Mouse (Mus musculus) right cerebral cortex, postnatal 14 days (tissue): ENCODE measurements at regions not wholly inside any gene's neighbourhood (a gene's known extent, or its start where the extent isn't known, plus 50 kb on each side); places are given as distances from the start of the nearest gene placed in this dataset.

Source experiments
- DNase-seq: peaks from one replicate; pipeline ENCODE4 v3.0.0; 2022

DNA sequence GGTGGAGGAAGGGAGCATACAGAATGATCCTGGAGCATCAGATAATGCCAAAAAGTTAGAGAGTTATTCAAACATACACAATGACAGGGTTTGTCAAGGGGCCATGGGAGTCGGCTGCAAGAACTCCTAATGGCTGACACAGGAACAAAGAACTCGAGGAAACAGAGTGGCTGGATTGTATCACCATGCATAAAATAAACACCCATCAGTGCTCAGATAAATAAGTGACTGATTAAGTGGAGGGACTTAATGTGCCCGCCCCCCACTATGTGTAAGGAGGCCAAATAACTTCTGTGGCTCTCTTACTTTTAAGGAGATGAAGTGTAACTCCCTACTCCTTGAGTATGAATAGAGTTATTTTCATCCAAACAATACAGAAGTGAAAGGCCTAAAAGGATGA is 220.1 kb upstream of the 9630041A04Rik start:
- no peak for DNase-seq

DNA sequence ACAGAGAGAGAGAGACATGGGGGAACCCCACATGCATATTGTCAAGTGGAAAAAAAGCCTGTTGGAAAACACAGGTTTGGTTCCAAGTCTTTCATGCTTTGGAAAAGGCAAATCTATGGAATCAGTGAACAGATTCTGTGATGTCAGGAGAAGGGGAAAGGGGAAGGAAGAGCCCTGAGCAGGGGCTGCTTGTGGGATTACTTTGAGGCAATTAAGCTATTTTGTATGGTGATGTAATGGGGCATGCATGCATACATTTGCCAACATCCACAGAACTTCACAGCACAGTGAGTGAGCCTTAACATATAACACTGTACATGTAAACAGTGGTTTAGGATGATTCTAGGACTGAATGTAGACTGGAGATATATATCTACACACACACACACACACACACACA is 221.0 kb upstream of the 9630041A04Rik start:
- no peak for DNase-seq

GRCm38 (mm10) chr9:101616261-101616660 is 245.4 kb upstream of the 9630041A04Rik start:
- no peak for DNase-seq

GRCm38 (mm10) chr9:101615176-101615575 is 246.5 kb upstream of the 9630041A04Rik start:
- DNase-seq: no peak

DNA sequence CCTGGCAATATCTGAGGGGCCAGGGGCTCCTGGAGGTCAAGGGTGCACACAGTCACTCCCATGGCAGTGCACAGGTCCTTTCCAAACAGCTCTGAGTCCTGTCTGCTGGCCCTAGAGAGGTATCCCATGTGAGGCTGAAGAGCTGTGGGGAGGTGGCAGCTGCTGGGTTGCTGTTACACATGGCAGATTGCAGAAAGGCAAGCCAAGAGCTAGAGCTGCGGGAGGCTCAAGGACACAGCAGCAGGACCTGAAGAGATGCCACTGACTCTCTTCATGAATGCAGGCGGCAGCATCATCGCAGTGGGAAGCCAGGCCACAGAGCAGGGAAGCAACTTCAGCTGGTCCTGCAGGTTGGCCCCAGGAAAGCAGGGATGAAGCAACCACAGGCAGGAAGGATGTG is 247.7 kb upstream of the 9630041A04Rik start:
- no peak for DNase-seq

GRCm38 (mm10) chr9:101613471-101613870 is 248.2 kb upstream of the 9630041A04Rik start:
- no peak for DNase-seq

DNA sequence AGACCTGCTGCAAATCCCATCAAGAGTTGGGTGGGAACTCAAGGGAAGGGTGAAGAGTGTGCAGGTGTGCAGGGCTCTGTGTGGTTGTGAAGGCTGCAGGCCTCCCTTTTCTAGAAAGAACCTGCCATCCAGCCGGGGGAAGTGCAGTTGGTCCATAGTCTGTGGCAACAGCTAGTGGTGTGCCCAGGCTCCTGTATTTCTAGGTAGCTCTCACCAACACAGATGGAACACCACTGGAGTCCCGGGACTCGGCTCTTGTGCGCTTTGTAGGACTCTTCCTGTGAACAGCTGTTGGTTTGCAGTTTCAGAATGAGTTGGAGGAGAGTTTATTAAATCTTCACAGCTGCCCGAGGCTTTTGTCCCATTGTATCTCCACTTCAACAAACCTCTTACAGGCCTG is 248.7 kb upstream of the 9630041A04Rik start:
- DNase-seq: no peak

DNA sequence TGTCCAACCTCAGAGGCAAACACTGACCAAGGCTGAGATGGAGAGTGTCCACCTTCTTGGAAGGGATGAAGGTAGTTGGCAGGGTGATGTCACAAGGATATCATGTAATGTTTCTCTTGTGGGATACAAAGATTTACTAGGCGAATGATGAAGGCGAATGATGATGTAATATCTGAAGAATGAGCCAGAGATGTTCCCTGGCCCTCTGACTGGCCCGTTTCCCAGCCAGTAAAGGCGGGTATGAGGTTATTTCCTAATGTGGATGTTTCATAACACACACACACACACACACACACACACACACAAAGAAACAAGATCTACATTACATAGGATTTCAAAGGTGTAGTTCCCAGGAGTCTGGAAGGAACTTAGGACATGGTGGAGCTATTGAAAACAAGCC is 249.1 kb upstream of the 9630041A04Rik start:
- DNase-seq: no peak

DNA sequence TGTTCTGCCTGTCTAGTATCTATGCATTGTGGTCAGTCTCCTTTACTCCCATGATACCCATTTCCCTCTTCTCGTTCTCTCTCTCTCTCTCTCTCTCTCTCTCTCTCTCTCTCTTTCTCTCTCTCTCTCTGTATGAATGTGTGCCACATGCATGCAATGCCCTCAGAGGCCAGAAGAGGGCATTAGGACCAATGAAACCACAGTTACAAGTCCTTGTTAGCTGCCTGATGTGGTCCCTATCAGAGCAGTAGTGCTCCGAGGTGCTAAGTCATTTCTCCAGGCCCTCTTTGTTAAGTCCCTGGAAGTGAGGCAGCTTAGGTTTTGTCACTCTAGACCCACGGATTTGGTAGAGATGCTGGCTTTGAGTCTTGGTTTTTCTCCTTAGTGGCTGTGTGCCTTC is 250.2 kb upstream of the 9630041A04Rik start:
- peak; percentile 17 for DNase-seq

DNA sequence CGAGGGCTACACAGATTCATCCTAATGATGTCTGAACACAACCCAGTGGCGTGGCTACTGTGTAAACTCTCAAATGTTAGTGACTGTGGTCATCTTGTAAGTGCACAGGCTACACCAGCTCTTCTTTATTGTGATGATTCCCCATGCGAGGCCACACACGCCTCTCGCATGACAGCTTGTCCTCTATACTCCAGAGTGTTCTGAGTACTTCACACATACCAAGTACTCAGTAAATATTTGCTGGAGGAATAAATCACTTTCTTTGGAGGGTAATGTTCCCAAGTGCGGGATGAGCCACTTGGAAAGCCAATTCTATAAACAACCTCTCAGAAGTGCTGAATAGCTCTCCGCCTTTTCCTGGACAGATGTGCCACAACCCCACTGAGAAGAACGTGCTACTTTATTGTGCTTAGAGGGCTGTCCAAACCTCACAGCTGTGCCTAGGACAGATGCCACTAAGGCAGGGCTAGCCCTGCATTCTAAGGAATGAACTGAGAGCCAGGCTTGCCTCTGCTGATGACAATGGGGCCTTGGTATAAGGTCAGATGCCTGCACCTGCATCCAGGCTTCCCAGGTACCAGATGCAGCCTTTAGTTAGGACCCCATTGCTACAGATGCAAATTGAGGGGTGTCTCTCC is 250.7 kb upstream of the 9630041A04Rik start:
- no peak for DNase-seq

DNA sequence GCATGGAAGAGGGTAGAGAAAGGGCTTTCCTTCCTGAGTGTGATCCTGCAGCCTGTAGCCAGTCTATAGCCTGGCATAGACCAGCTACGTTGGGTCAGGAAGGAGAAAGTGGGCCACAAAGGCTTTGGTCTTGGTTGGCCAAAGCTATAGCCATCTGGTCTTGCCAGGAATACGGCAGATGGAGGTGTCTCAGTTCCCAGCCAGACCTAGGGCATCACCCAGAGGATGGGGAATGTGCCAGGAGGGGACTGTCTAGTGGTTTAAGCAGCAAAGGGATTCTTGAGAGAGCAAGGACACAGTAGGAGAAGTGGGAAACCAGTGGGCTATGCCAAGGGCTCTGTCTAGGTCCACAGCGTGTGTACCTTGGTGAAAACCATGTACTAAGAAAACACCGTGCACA is 251.3 kb upstream of the 9630041A04Rik start:
- no peak for DNase-seq

GRCm38 (mm10) chr9:101602799-101603198 is 258.8 kb upstream of the 9630041A04Rik start:
- no peak for DNase-seq

DNA sequence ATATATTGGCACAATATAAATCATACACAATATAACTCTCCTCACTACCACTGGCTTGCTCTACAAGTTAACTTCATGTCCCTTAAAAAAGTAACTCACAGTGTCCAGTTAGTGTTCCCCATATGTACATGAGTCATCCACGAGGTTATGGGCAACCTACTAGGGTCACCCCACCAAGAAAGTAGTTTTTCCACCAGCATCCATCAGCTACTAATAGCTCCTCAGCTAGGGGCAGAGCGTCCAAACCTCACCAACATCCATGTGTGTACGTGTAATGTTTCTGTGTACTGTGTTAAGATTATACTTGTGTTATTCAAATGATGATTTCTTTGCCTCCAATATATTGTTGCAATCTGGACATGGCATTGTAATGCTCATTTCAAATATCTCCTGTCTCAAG is 264.7 kb upstream of the 9630041A04Rik start:
- no peak for DNase-seq

DNA sequence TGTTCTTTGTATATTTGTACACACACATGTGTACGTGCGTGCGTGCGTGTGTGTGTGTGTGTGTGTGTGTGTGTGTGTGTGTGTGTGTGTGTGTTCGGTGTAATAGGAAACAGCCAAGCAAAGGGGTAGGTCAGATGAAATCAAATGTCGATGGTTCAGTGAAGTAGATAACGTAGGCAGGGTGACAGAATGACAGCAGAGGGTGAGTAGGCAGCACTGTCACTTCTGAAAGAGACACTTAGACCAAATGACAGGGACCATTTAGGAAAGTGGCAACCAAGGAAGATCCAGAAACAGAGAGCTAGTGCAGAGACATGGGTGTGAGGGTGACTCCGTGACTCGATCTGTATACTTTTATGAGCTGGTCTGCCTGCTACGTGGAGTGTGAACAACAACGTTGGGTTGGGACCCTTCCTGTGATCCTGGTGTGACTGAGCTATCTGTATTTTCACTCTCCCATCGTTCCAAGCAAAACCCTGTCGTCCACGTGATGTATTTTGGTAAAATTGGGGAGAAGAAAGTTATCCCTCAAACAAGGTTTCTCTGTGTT is 266.5 kb upstream of the 9630041A04Rik start:
- DNase-seq: no peak

GRCm38 (mm10) chr9:101592621-101593020 is 269.0 kb upstream of the 9630041A04Rik start:
- DNase-seq: no peak

- no peak for DNase-seq
Measured at GRCm38 (mm10) chr9:101591681-101592080, 270.0 kb upstream of the 9630041A04Rik start.

DNA sequence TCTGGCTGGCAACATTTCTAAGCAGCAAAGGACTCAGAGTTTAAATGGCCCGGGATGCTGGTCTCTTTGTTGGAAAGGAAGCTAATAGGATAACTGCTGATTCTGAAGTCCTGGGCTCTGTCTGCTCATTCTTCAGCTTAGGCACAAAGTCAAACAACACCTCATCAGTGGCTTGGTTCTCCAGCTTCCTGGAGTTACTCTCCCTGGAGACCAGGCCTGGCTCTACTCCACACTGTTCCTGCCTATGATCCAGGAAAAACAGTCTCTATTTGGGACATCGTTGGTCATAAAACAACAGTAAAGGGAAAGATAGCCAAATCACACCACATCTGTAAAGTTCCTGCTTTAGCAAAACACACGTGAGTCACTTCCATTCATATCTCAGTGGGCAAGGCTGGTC is 271.3 kb upstream of the 9630041A04Rik start:
- no peak for DNase-seq

DNA sequence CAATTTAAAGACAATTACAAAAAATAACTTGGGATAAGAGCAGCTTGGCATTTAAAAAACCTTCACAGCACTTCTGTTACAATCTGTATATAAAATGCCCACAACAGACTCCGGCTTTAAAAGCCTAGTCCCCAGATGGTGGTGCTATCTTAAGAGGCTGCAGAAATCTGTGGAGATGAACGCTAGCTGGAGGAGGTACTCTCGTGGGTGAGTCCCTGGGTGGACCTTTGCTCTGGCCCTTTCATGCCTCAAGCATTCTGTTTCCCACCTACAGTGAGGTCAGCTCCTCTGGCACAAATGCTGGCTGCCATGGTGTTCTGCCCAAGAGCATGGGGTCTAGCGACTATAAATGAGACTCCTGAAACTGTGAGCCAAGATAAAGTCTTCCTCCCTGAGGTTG is 280.6 kb upstream of the 9630041A04Rik start:
- DNase-seq: no peak

- no peak for DNase-seq
Measured at GRCm38 (mm10) chr9:101570714-101571113, 290.9 kb upstream of the 9630041A04Rik start.

- no peak for DNase-seq
Measured at GRCm38 (mm10) chr9:101563196-101563595, 298.4 kb upstream of the 9630041A04Rik start.

GRCm38 (mm10) chr9:101559366-101559765 is 302.3 kb upstream of the 9630041A04Rik start:
- no peak for DNase-seq

GRCm38 (mm10) chr9:101555011-101555673 is 303.5 kb upstream of the Ppp2r3a start:
- DNase-seq: no peak

DNA sequence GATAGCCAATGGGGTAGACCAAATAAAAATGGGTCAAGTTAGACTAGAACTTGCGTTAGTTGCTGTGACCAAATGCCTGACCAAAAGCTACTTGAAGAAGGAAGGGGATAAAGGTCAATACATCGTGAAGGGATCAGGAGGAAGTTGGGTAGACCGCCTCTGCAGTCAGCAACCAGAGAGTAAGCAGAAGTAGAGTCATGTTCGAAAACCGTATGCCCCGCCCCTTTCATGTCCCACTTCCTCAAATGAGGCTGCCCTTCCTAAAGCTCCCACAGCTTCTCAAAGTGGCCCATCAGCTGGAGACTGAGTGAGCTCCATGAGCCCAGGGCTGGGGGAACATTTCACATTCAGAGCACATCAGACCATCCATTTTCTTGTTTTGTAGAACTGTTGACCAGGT is 301.2 kb upstream of the Ppp2r3a start:
- no peak for DNase-seq

- DNase-seq: no peak
Measured at GRCm38 (mm10) chr9:101551256-101551655, 299.7 kb upstream of the Ppp2r3a start.
